Comparison of ENCODE assay signal across 8 mouse cellular contexts in genomic region chr10:84440181-84440540, GRCm38 (mm10). TPM values are rescaled to one million over a fixed set of nuclear protein-coding genes. Genes with fewer than 3 reads are reported as not detected.
DNase-seq lines count a peak whose midpoint lies in the region; ATAC-seq and TF ChIP-seq lines count a peak whose summit lies in the region.

No protein-coding gene starts in this region.

- 1% methylated on average over 24 of the region's 32 CpGs for WGBS in lung, postnatal 0 days
- WGBS in forebrain, embryonic 11.5 days, result under 1% methylated on average over 32 of the region's 32 CpGs
- 0% methylated on average over 31 of the region's 32 CpGs for WGBS in limb, embryonic 13.5 days
- under 1% methylated on average over 32 of the region's 32 CpGs for WGBS in olfactory bulb, adult 2 months

- H3K4me1 ChIP-seq in lung, postnatal 0 days (ENCODE audit: insufficient read depth, low read depth, low read length), result peaks cover 17% of the 10 kb centered on the region; the same call in 1 of the 2 replicates
- peaks cover 30% of the 10 kb centered on the region for H3K4me1 ChIP-seq in forebrain, embryonic 11.5 days (replicated peaks; ENCODE audit: control insufficient read depth, insufficient read depth, low read length)
- peaks cover 58% of the 10 kb centered on the region for H3K4me1 ChIP-seq in limb, embryonic 13.5 days
- peaks cover 28% of the 10 kb centered on the region for H3K4me1 ChIP-seq in olfactory bulb, adult 2 months (ENCODE audit: control insufficient read depth, insufficient read depth, low read length)

- no peak for TF ChIP-seq POLR2A in olfactory bulb, adult 2 months (IDR thresholded peaks at IDR 0.05; ENCODE audit: insufficient read depth, low read depth, low read length)

- peak overlapping the region; percentile 92 for H3K9ac ChIP-seq in lung, postnatal 0 days (replicated peaks; ENCODE audit: low read depth)
- peak overlapping the region; percentile 100 for H3K9ac ChIP-seq in forebrain, embryonic 11.5 days (ENCODE audit: low read length)
- H3K9ac ChIP-seq in limb, embryonic 13.5 days, result peak overlapping the region; percentile 100

- no peak for TF ChIP-seq CTCF in lung, postnatal 0 days (IDR thresholded peaks at IDR 0.05)
- TF ChIP-seq CTCF in olfactory bulb, adult 2 months (IDR thresholded peaks at IDR 0.05; ENCODE audit: insufficient read depth, low read depth, low read length), result 0 out of 2 replicates have a peak, but pooled peaks have one; percentile 8

- peak; percentile 18 for ATAC-seq in lung, postnatal 0 days
- ATAC-seq in forebrain, embryonic 11.5 days (replicated peaks; ENCODE audit: low FRiP score), result peak; percentile 63
- ATAC-seq in limb, embryonic 13.5 days (ENCODE audit: low FRiP score, low read depth), result peak; percentile 17
- ATAC-seq in monocyte, adult 5-6 weeks (replicated peaks; ENCODE audit: insufficient number of reproducible peaks, low FRiP score, low TSS enrichment, poor library complexity, severe bottlenecking), result no peak

- TF ChIP-seq EP300 in lung, postnatal 0 days (IDR thresholded peaks at IDR 0.05), result no peak

- no peak for DNase-seq in lung, postnatal 0 days (ENCODE audit: low spot score)
- no peak for DNase-seq in lung, postnatal 10 days
- no peak for DNase-seq in forebrain, embryonic 11.5 days (ENCODE audit: low spot score)
- no peak for DNase-seq in cerebellum, postnatal 14 days
- DNase-seq in embryo, embryonic 10.5 days (ENCODE audit: low spot score), result no peak

- no peaks in the 10 kb centered on the region for H3K36me3 ChIP-seq in lung, postnatal 0 days (ENCODE audit: insufficient read depth, low read length)
- no peaks in the 10 kb centered on the region for H3K36me3 ChIP-seq in forebrain, embryonic 11.5 days (ENCODE audit: control insufficient read depth, insufficient read depth, low read length)
- H3K36me3 ChIP-seq in limb, embryonic 13.5 days, result no peaks in the 10 kb centered on the region

- peak overlapping the region; percentile 94 for H3K4me2 ChIP-seq in lung, postnatal 0 days (replicated peaks; ENCODE audit: low read depth, low read length)
- H3K4me2 ChIP-seq in forebrain, embryonic 11.5 days (ENCODE audit: low read depth, low read length, severe bottlenecking), result peak overlapping the region; percentile 85
- H3K4me2 ChIP-seq in limb, embryonic 13.5 days (replicated peaks), result peak overlapping the region; percentile 94

- H3K27ac ChIP-seq in lung, postnatal 0 days (ENCODE audit: low read length), result peak overlapping the region; percentile 98
- H3K27ac ChIP-seq in forebrain, embryonic 11.5 days (ENCODE audit: low read depth, low read length), result peak overlapping the region; percentile 98
- H3K27ac ChIP-seq in limb, embryonic 13.5 days, result peak overlapping the region; percentile 97
- H3K27ac ChIP-seq in olfactory bulb, adult 2 months (ENCODE audit: insufficient read depth, low read depth, low read length), result peak overlapping the region; percentile 44; the same call in 1 of the 2 replicates

- no peaks in the 10 kb centered on the region for H3K9me3 ChIP-seq in lung, postnatal 0 days (ENCODE audit: low read length)
- H3K9me3 ChIP-seq in forebrain, embryonic 11.5 days (ENCODE audit: control insufficient read depth, low read length), result no peaks in the 10 kb centered on the region
- no peaks in the 10 kb centered on the region for H3K9me3 ChIP-seq in limb, embryonic 13.5 days

- peak overlapping the region; percentile 71 for H3K4me3 ChIP-seq in lung, postnatal 0 days (ENCODE audit: low read depth, low read length)
- H3K4me3 ChIP-seq in forebrain, embryonic 11.5 days (ENCODE audit: low read depth, low read length), result peak overlapping the region; percentile 61
- peak overlapping the region; percentile 88 for H3K4me3 ChIP-seq in limb, embryonic 13.5 days
- peak overlapping the region; percentile 79 for H3K4me3 ChIP-seq in olfactory bulb, adult 2 months (ENCODE audit: insufficient read depth, low read depth, low read length)

- H3K27me3 ChIP-seq in lung, postnatal 0 days (replicated peaks; ENCODE audit: insufficient read depth, low read length), result no peaks in the 10 kb centered on the region
- H3K27me3 ChIP-seq in forebrain, embryonic 11.5 days (ENCODE audit: control insufficient read depth, insufficient read depth, low read length), result no peaks in the 10 kb centered on the region
- H3K27me3 ChIP-seq in limb, embryonic 13.5 days, result no peaks in the 10 kb centered on the region

RNA-seq across cellular contexts. Expression of gene Nuak1, which starts 0.2 kb away (rescaled TPM):
- 2.2 and 2.3 TPM in 2 replicates for polyA plus RNA-seq in lung, postnatal 0 days (2015; fragmentation: Nextera tagmentation; extraction: Ambion mirVana)
- 2.9 and 3.6 TPM in 2 replicates for polyA plus RNA-seq in forebrain, embryonic 11.5 days (2014; fragmentation: Nextera tagmentation; extraction: Ambion mirVana)
- 3.9 and 4.0 TPM in 2 replicates for polyA plus RNA-seq in limb, embryonic 13.5 days (2015; fragmentation: Nextera tagmentation; extraction: Ambion mirVana)
- not detected in 2 replicates for polyA plus RNA-seq in olfactory bulb, adult 2 months (2012; ENCODE audit: insufficient read depth, insufficient read length, low replicate concordance, missing spikeins)
- 0.29 to 0.48 TPM in 2 of 3 replicates, not detected in the other for total RNA-seq in monocyte, adult 5-6 weeks (2017)

Comparison
In these comparisons a context has a peak if more than half of its experiments do, and no peak if none do; other contexts are left out.
1. H3K27ac ChIP-seq: peak in every context shown above with its lines; median percentile 98 in lung, postnatal 0 days; 98 in forebrain, embryonic 11.5 days; 97 in limb, embryonic 13.5 days; 44 in olfactory bulb, adult 2 months.